Mouse (Mus musculus): ENCODE measurements around the gene Ccdc107. TPM values are rescaled to one million over a fixed set of nuclear protein-coding genes. Genes with fewer than 3 reads are reported as not detected.

Ccdc107 gene
- polyA plus RNA-seq, 1 experiment from 2014 or later = 55.4 TPM

DNA sequence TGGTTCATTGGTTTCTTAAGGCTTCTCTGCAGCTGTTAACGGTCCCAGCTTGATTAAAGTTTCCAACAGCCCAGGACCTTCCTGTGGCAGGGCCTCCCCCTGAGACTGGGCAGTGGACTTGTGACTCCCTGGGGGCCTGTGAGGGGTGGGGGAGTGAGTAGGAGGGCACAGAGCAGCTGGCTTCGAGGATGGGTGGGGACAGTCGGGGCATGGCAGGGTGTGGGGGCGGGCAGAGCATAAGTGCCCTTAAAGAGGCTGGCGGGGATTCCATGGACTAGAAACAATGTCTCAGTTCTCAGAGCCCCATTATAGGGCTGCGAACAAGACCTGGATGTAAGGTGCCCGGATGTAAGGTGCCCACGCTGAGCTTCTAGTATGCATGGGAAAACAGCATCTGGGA, 35.6 kb upstream of the Ccdc107 start:
- DNase-seq (ENCODE audit: low spot score) = no peak
- no peak for ATAC-seq (ENCODE audit: low FRiP score)
- Histone ChIP-seq H3K9ac (ENCODE audit: low read depth, low read length) (no peak overlapping the region), H3K36me3 (ENCODE audit: control insufficient read depth, insufficient read depth, low read length) (no peaks in the 10 kb centered on the region), H3K27ac (ENCODE audit: low read depth, low read length) (no peak overlapping the region), H3K9me3 (ENCODE audit: control insufficient read depth, low read length) (no peaks in the 10 kb centered on the region), H3K4me3 (ENCODE audit: low read depth, low read length) (no peak overlapping the region), H3K4me2 (replicated peaks; ENCODE audit: low read depth, low read length) (no peak overlapping the region), H3K27me3 (ENCODE audit: control insufficient read depth, insufficient read depth, low read length) (peaks cover 8% of the 10 kb centered on the region; the same call in 1 of the 2 replicates), H3K4me1 (replicated peaks; ENCODE audit: control insufficient read depth, insufficient read depth, low read length) (peaks cover 4% of the 10 kb centered on the region; the same call in 1 of the 2 replicates)
- WGBS = 15% methylated on average over 8 of the region's 8 CpGs

- Histone ChIP-seq H3K4me3 (ENCODE audit: low read depth, low read length) (no peak overlapping the region), H3K27me3 (ENCODE audit: control insufficient read depth, insufficient read depth, low read length) (no peaks in the 10 kb centered on the region), H3K4me1 (replicated peaks; ENCODE audit: control insufficient read depth, insufficient read depth, low read length) (no peaks in the 10 kb centered on the region), H3K4me2 (replicated peaks; ENCODE audit: low read depth, low read length) (no peak overlapping the region), H3K9ac (ENCODE audit: low read depth, low read length) (no peak overlapping the region), H3K36me3 (ENCODE audit: control insufficient read depth, insufficient read depth, low read length) (no peaks in the 10 kb centered on the region), H3K27ac (ENCODE audit: low read depth, low read length) (no peak overlapping the region), H3K9me3 (ENCODE audit: control insufficient read depth, low read length) (no peaks in the 10 kb centered on the region)
- WGBS = 94% methylated on average over 5 of the region's 5 CpGs
- ATAC-seq (ENCODE audit: low FRiP score) (no peak), DNase-seq (ENCODE audit: low spot score) (no peak)
Measured at GRCm38 (mm10) chr4:43463102-43463501, 29.6 kb upstream of the Ccdc107 start.

DNA sequence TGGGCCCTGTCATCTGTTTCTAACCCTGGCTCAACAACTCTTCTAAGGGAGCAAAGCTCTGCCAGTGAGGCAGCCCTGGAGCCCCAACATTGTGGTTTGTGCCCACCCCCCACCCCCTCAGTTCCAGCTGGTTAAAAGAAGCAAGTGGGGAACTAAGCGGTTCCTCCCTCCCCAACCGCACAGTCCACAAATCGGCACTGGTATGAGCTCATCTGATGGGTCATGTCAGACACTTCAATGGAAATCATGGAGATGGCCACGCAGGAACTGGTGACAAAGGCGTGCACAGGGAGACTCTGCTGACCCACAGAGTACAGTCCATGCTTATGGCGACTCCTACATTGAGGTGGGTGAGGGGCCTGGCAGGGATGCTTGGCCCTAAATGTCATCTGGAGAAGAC, 26.8 kb upstream of the Ccdc107 start:
- no peak overlapping the region for H3K4me2 ChIP-seq (replicated peaks; ENCODE audit: low read depth, low read length)
- ATAC-seq (ENCODE audit: low FRiP score) (no peak), DNase-seq (ENCODE audit: low spot score) (no peak)

GRCm38 (mm10) chr4:43466872-43467271, 25.8 kb upstream of the Ccdc107 start:
- DNase-seq (ENCODE audit: low spot score) (no peak), ATAC-seq (ENCODE audit: low FRiP score) (no peak)
- Histone ChIP-seq H3K9me3 (ENCODE audit: control insufficient read depth, low read length) (no peaks in the 10 kb centered on the region), H3K27ac (ENCODE audit: low read depth, low read length) (no peak overlapping the region), H3K27me3 (ENCODE audit: control insufficient read depth, insufficient read depth, low read length) (no peaks in the 10 kb centered on the region), H3K4me2 (replicated peaks; ENCODE audit: low read depth, low read length) (no peak overlapping the region), H3K4me1 (replicated peaks; ENCODE audit: control insufficient read depth, insufficient read depth, low read length) (no peaks in the 10 kb centered on the region), H3K9ac (ENCODE audit: low read depth, low read length) (no peak overlapping the region), H3K4me3 (ENCODE audit: low read depth, low read length) (no peak overlapping the region), H3K36me3 (ENCODE audit: control insufficient read depth, insufficient read depth, low read length) (no peaks in the 10 kb centered on the region)
- WGBS = 93% methylated on average over 7 of the region's 7 CpGs

More for the DNA sequence above, 26.8 kb upstream of the Ccdc107 start:
- Histone ChIP-seq H3K9me3 (ENCODE audit: control insufficient read depth, low read length) (no peaks in the 10 kb centered on the region), H3K27me3 (ENCODE audit: control insufficient read depth, insufficient read depth, low read length) (no peaks in the 10 kb centered on the region), H3K9ac (ENCODE audit: low read depth, low read length) (no peak overlapping the region), H3K27ac (ENCODE audit: low read depth, low read length) (no peak overlapping the region), H3K4me3 (ENCODE audit: low read depth, low read length) (no peak overlapping the region), H3K4me1 (replicated peaks; ENCODE audit: control insufficient read depth, insufficient read depth, low read length) (no peaks in the 10 kb centered on the region), H3K36me3 (ENCODE audit: control insufficient read depth, insufficient read depth, low read length) (no peaks in the 10 kb centered on the region)
- WGBS = 87% methylated on average over 6 of the region's 6 CpGs

DNA sequence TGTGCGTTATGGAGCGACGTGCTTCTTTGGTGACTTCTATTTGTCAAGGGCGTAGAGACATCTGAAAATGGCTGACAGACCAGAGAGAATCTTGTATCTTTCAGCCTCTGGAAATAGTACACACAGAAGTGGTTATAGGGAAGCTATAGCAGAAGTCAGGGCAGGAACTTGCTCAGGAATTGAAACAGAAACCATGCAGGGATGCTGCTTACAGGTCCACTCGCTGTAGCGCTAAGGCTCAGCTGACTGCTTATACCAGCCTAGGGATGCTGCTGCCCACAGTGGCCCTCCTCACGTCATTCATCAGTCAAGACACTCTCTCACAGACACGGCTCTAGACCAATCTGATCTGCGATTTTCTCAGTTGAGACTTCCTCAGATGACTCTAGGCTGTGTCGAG, 22.4 kb upstream of the Ccdc107 start:
- Histone ChIP-seq H3K4me3 (ENCODE audit: low read depth, low read length) (no peak overlapping the region), H3K9ac (ENCODE audit: low read depth, low read length) (no peak overlapping the region), H3K4me2 (replicated peaks; ENCODE audit: low read depth, low read length) (no peak overlapping the region), H3K36me3 (ENCODE audit: control insufficient read depth, insufficient read depth, low read length) (no peaks in the 10 kb centered on the region), H3K4me1 (replicated peaks; ENCODE audit: control insufficient read depth, insufficient read depth, low read length) (no peaks in the 10 kb centered on the region), H3K27ac (ENCODE audit: low read depth, low read length) (no peak overlapping the region), H3K9me3 (ENCODE audit: control insufficient read depth, low read length) (no peaks in the 10 kb centered on the region), H3K27me3 (ENCODE audit: control insufficient read depth, insufficient read depth, low read length) (no peaks in the 10 kb centered on the region)
- WGBS = 90% methylated on average over 10 of the region's 10 CpGs
- DNase-seq (ENCODE audit: low spot score) (no peak), ATAC-seq (ENCODE audit: low FRiP score) (no peak)

DNA sequence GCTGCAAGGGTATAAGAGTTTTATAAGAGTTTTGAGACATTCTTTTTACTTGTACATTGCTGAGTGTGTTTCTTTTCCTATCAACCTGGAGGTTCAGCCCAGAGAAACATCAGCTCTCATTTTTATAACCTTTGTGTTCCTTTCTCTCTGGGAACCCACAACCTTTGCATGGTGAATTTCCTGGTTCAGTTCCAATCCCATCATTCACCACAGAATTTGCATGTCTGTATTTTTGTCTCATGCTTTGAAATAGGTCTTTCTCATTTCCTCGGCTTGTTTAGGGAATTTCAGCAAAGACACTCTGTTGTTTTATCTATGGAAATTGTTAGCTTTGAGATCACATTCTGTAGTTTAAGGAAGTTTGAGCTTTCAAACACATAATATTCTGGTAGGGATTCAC, 19.1 kb upstream of the Ccdc107 start:
- Histone ChIP-seq H3K27ac (ENCODE audit: low read depth, low read length) (no peak overlapping the region), H3K4me3 (ENCODE audit: low read depth, low read length) (no peak overlapping the region), H3K27me3 (ENCODE audit: control insufficient read depth, insufficient read depth, low read length) (no peaks in the 10 kb centered on the region), H3K36me3 (ENCODE audit: control insufficient read depth, insufficient read depth, low read length) (no peaks in the 10 kb centered on the region), H3K9ac (ENCODE audit: low read depth, low read length) (no peak overlapping the region), H3K9me3 (ENCODE audit: control insufficient read depth, low read length) (no peaks in the 10 kb centered on the region), H3K4me1 (replicated peaks; ENCODE audit: control insufficient read depth, insufficient read depth, low read length) (peaks cover 3% of the 10 kb centered on the region; the same call in 1 of the 2 replicates), H3K4me2 (replicated peaks; ENCODE audit: low read depth, low read length) (no peak overlapping the region)
- 83% methylated on average over 1 of the region's 1 CpGs for WGBS
- no peak for DNase-seq (ENCODE audit: low spot score)
- no peak for ATAC-seq (ENCODE audit: low FRiP score)

GRCm38 (mm10) chr4:43476604-43477003, 16.1 kb upstream of the Ccdc107 start:
- DNase-seq (ENCODE audit: low spot score) = no peak
- no peaks in the 10 kb centered on the region for H3K36me3 ChIP-seq (ENCODE audit: control insufficient read depth, insufficient read depth, low read length)
- no peak overlapping the region for H3K9ac ChIP-seq (ENCODE audit: low read depth, low read length)
- no peak for ATAC-seq (ENCODE audit: low FRiP score)
- H3K4me2 ChIP-seq (replicated peaks; ENCODE audit: low read depth, low read length) = no peak overlapping the region
- H3K27me3 ChIP-seq (ENCODE audit: control insufficient read depth, insufficient read depth, low read length) = no peaks in the 10 kb centered on the region
- no peak overlapping the region for H3K27ac ChIP-seq (ENCODE audit: low read depth, low read length)
- WGBS = 92% methylated on average over 6 of the region's 6 CpGs
- peaks cover 3% of the 10 kb centered on the region; the same call in 1 of the 2 replicates for H3K4me1 ChIP-seq (replicated peaks; ENCODE audit: control insufficient read depth, insufficient read depth, low read length)
- no peaks in the 10 kb centered on the region for H3K9me3 ChIP-seq (ENCODE audit: control insufficient read depth, low read length)
- H3K4me3 ChIP-seq (ENCODE audit: low read depth, low read length) = no peak overlapping the region

- H3K36me3 ChIP-seq (ENCODE audit: control insufficient read depth, insufficient read depth, low read length) = no peaks in the 10 kb centered on the region
- H3K4me3 ChIP-seq (ENCODE audit: low read depth, low read length) = peak overlapping the region; percentile 22; the same call in 1 of the 2 replicates
- DNase-seq (ENCODE audit: low spot score) (peak; percentile 93), ATAC-seq (ENCODE audit: low FRiP score) (peak; percentile 90)
- H3K27me3 ChIP-seq (ENCODE audit: control insufficient read depth, insufficient read depth, low read length) = no peaks in the 10 kb centered on the region
- no peaks in the 10 kb centered on the region for H3K9me3 ChIP-seq (ENCODE audit: control insufficient read depth, low read length)
- no peak overlapping the region for H3K27ac ChIP-seq (ENCODE audit: low read depth, low read length)
- peaks cover 3% of the 10 kb centered on the region; the same call in 1 of the 2 replicates for H3K4me1 ChIP-seq (replicated peaks; ENCODE audit: control insufficient read depth, insufficient read depth, low read length)
- 18% methylated on average over 11 of the region's 11 CpGs for WGBS
- H3K4me2 ChIP-seq (replicated peaks; ENCODE audit: low read depth, low read length) = peak overlapping the region; percentile 29
- H3K9ac ChIP-seq (ENCODE audit: low read depth, low read length) = 0 out of 2 replicates have a peak overlapping the region, but pooled peaks have one; percentile 25
Measured at GRCm38 (mm10) chr4:43477857-43478533, 14.7 kb upstream of the Ccdc107 start.

GRCm38 (mm10) chr4:43478534-43478858, 14.2 kb upstream of the Ccdc107 start:
- DNase-seq (ENCODE audit: low spot score) (no peak), ATAC-seq (ENCODE audit: low FRiP score) (0 out of 2 replicates have a peak, but pooled peaks have one; percentile 33)
- H3K4me2 ChIP-seq (replicated peaks; ENCODE audit: low read depth, low read length) = peak overlapping the region; percentile 29
- no peaks in the 10 kb centered on the region for H3K9me3 ChIP-seq (ENCODE audit: control insufficient read depth, low read length)
- H3K4me1 ChIP-seq (replicated peaks; ENCODE audit: control insufficient read depth, insufficient read depth, low read length) = peaks cover 3% of the 10 kb centered on the region; the same call in 1 of the 2 replicates
- 0 out of 2 replicates have a peak overlapping the region, but pooled peaks have one; percentile 25 for H3K9ac ChIP-seq (ENCODE audit: low read depth, low read length)
- H3K27ac ChIP-seq (ENCODE audit: low read depth, low read length) = no peak overlapping the region
- no peaks in the 10 kb centered on the region for H3K27me3 ChIP-seq (ENCODE audit: control insufficient read depth, insufficient read depth, low read length)
- 50% methylated on average over 8 of the region's 8 CpGs for WGBS
- H3K4me3 ChIP-seq (ENCODE audit: low read depth, low read length) = peak overlapping the region; percentile 22; the same call in 1 of the 2 replicates
- no peaks in the 10 kb centered on the region for H3K36me3 ChIP-seq (ENCODE audit: control insufficient read depth, insufficient read depth, low read length)

Data from hindbrain, embryonic 11.5 days (tissue).